Mouse (Mus musculus) frontal cortex, adult 2 months (tissue): ENCODE data around the gene Parvg. TPM values are rescaled to one million over a fixed set of nuclear protein-coding genes. Genes with fewer than 3 reads are reported as not detected.

Source experiments
- DNase-seq, 2 experiments: peaks; one replicate each; pipeline ENCODE4 v3.0.0; 2022; ENCODE audit warnings: low spot score in 1 of 2; ENCODE audit errors: extremely low spot score in 1 of 2
- polyA plus RNA-seq: library from polyadenylated mRNA; depleted of rRNA; stranded (reverse); fragments of >200 nt; gene quantifications from 2 replicates; pipeline ENCODE4 v1.2.3, GENCODE M21; 2012

Parvg gene
- polyA plus RNA-seq, 1 experiment, result 5.4 TPM

GRCm38 (mm10) chr15:84301641-84302420 is 22.0 kb upstream of the Parvg start:
- DNase-seq, result no peak

DNA sequence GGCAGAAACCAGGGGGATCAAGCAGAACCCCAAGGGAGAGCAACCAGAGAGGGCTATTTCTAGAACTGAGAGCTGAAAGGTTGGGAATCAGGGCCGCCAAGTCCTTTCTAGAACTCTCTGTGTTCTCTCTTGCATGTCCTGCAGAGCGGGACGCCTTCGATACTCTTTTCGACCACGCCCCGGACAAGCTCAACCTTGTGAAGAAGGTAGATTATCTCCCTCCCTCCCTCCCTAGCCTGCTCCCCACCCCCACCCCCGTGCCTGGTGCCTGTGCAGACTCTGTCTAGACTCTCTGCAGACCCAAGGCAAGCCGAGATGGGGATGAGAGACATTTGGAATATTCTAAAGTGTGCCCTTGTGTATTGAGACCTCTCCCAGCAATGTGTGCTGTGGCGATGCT is 20.6 kb upstream of the Parvg start:
- DNase-seq, result no peak

GRCm38 (mm10) chr15:84305333-84305732 is 18.5 kb upstream of the Parvg start:
- DNase-seq, result no peak

GRCm38 (mm10) chr15:84310271-84310670 is 13.6 kb upstream of the Parvg start:
- no peak for DNase-seq

- no peak for DNase-seq
These were observed 12.3 kb upstream of the Parvg start for GRCm38 (mm10) chr15:84311295-84312085.

- no peak for DNase-seq
These were observed 10.8 kb upstream of the Parvg start for GRCm38 (mm10) chr15:84312878-84313565.

- DNase-seq, result no peak
These were observed 10.3 kb upstream of the Parvg start for GRCm38 (mm10) chr15:84313566-84313878.

DNA sequence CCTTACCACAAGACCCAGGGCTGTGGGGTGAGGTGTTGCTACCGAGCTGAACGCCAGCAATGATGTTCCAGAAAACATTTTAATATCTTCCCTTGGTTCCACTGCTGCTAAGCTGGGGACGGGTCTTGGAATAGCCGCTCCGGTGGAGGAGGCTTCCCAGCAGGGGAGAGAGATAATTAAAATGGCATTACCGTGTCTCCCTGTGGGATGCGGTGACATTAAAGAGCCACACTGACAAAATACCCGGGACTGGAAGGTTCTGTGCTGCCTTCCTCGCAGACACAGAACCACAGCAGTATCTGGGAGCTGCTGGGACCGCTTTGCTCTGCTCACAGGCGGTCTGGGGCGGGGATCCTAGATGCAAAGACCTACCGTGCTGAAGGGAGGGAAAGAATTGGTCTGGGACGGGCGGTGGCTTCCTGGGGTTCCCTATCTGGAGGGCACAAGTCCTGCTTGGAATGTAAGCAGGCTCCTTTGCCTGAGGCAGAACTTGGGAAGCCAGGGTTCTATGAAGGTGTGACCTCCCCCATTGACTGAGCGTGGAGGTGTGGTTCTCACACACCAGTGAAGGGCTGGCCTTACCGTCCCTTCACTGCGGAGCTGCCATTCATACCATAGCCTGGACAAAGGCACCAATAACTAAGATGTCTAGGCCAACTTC is 9.3 kb upstream of the Parvg start:
- DNase-seq, result no peak

- no peak for DNase-seq
These were observed 8.4 kb upstream of the Parvg start for GRCm38 (mm10) chr15:84315276-84316046.

DNA sequence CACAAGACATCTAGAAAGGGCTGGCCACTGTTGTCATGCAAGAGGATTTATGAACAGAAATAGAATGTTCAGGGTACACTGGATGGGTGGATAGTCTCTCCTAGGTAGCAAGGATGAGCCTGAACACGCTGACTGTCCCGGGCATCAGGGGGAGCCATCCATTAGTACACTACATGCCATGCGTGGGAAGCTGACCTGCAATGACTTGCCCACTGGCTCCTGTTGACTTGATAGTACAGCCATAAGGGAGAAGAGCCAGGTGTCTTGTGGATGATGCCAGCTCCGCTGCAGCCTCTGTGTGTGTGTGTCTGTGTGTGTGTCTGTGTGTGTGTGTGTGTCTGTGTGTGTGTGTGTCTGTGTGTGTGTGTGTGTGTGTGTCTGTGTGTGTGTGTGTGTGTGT is 4.4 kb upstream of the Parvg start:
- DNase-seq, result no peak

- DNase-seq, result no peak
These were observed 2.2 kb upstream of the Parvg start for GRCm38 (mm10) chr15:84321544-84322174.

- DNase-seq, result no peak
These were observed 1.2 kb downstream of the Parvg start for GRCm38 (mm10) chr15:84324870-84325553.

DNA sequence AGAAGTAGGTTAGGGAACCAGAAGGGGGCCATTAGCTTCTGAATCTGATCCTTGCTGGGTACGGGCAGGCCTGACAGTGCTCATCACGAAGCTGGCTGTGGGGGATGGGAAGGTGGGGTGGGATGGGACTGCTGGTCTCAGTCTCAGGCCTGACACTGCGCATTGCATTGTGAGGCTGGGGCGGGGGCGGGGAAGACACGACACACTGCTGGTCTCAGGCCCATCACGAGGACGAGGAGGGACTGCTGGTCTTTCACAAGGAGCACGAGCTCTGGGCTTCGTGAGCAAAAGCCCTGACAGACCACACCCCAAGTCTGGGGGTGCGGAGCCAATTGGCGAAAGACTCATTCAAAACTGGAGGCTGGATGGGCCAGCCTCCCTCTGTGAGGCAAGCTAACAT is 1.9 kb downstream of the Parvg start:
- no peak for DNase-seq

DNA sequence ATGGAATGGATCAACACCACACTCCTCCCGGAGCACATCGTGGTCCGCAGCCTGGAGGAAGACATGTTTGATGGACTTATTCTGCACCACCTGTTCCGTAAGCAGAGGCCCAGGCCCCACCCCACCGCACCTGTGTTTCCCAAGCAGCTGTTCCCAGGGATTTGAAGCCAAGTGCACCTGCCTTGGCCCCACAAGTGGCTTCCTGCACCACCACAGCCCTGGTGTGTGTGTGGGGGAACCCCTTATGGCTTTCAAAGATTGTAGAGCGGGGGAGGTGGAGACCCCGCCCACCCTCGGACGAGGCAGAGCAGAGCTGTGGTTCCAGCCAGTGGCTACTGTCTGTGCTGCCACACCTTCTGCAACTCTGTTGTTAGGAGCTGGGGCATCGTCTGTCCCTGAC is 5.0 kb downstream of the Parvg start:
- DNase-seq, result no peak

DNA sequence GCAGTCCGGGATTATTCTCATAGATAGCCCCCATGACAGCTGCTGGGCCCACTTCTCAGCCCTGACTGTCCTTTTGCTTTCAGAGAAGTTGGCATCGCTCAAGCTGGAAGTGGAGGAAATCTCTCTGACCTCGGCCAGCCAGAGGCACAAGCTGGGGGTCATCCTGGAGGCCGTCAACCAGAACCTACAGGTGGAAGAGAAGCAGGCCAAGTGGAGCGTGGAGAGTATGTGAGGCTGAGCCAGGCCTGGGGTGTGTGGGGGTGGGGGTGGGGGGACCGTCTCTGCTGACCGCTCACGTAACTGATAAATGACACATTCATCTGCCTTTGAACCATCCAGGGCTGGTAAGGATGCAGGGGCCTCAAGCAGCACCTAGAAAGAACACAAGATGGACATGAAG is 6.1 kb downstream of the Parvg start:
- DNase-seq, result no peak

GRCm38 (mm10) chr15:84331066-84331612 is 7.3 kb downstream of the Parvg start:
- no peak for DNase-seq

GRCm38 (mm10) chr15:84336281-84336817 is 12.5 kb downstream of the Parvg start:
- peak in 1 of 2 experiments; percentile 43 for DNase-seq

- peak in 1 of 2 experiments; percentile 52 for DNase-seq
These were observed 13.8 kb downstream of the Parvg start for GRCm38 (mm10) chr15:84337599-84337998.

DNA sequence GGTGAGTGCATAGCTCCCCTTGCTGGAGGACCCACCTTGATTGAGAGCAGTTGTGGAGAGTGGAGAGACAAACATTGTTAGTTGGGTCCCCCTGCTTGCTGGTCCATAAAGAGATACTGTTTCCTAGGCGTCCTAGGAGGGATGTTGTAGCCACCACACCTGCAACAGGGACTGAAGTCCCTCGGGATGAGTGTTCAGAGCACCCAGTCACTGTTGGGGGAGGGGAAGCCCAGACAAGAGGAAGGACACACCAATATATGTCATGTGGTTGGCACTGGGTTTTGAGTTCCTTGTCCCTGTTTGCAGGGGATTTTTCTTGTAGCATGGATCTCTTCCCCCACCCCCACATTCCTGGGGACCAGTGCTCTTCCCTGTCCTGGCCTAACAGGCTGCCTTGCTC is 17.1 kb downstream of the Parvg start:
- DNase-seq, result no peak
